Mouse (Mus musculus) midbrain, embryonic 16.5 days (tissue): ENCODE results near the gene Slc24a3. TPM values are rescaled to one million over a fixed set of nuclear protein-coding genes. Genes with fewer than 3 reads are reported as not detected.
A peak's percentile ranks its signal among the peaks of the same experiment; 100 is the strongest.

Source experiments
- ATAC-seq: fragments of 200-750 bp; cut with Nextera tagmentation; 2 replicates; pipeline ENCODE4 v1.8.0; 2017; ENCODE audit warnings: moderate TSS enrichment
- H3K27ac ChIP-seq: fragments of 300-500 bp; sonication (generic); 2 replicates; pipeline ENCODE4 v1.5.1; 2014; ENCODE audit warnings: mild to moderate bottlenecking, low read length, mixed read lengths
- H3K27me3 ChIP-seq: fragments of 300-500 bp; sonication (generic); 2 replicates; pipeline ENCODE4 v1.6.1; 2014; ENCODE audit warnings: low read depth, low read length, mixed read lengths; ENCODE audit not compliant: control insufficient read depth, insufficient read depth
- H3K36me3 ChIP-seq: fragments of 300-500 bp; sonication (generic); 2 replicates; pipeline ENCODE4 v1.6.1; 2014; ENCODE audit warnings: mild to moderate bottlenecking, low read length, moderate library complexity, mixed read lengths; ENCODE audit not compliant: control insufficient read depth, insufficient read depth
- H3K4me1 ChIP-seq: fragments of 300-500 bp; sonication (generic); 2 replicates; pipeline ENCODE4 v1.6.1; 2014; ENCODE audit warnings: mild to moderate bottlenecking, low read length, mixed read lengths; ENCODE audit not compliant: control insufficient read depth, insufficient read depth
- H3K4me2 ChIP-seq: fragments of 300-500 bp; sonication (generic); 2 replicates; pipeline ENCODE4 v1.6.1; 2014; ENCODE audit warnings: mild to moderate bottlenecking, low read length, mixed read lengths
- H3K4me3 ChIP-seq: fragments of 300-500 bp; sonication (generic); 2 replicates; pipeline ENCODE4 v1.5.1; 2014; ENCODE audit warnings: low read depth, mild to moderate bottlenecking, low read length, moderate library complexity, mixed read lengths
- H3K9ac ChIP-seq: fragments of 300-500 bp; sonication (generic); 2 replicates; pipeline ENCODE4 v1.6.1; 2014; ENCODE audit warnings: low read depth, low read length, mixed read lengths
- H3K9me3 ChIP-seq: fragments of 300-500 bp; sonication (generic); replicated peaks from 2 replicates; pipeline ENCODE4 v1.6.1; 2014; ENCODE audit warnings: mild to moderate bottlenecking, low read length, mixed read lengths; ENCODE audit not compliant: control insufficient read depth, poor library complexity, severe bottlenecking
- WGBS: fragments of 180-500 bp; shearing (Covaris S2); extraction: QIAGEN DNeasy Blood & Tissue Kit; methylation state at CpG from one replicate; pipeline ENCODE4 v1.1.7; 2014; 5-methylcytosine and 5-hydroxymethylcytosine counted together
- polyA plus RNA-seq: library from polyadenylated mRNA; unstranded; fragments of >200 nt; fragmentation: Nextera tagmentation; extraction: Ambion mirVana; gene quantifications from 2 replicates; pipeline ENCODE4 v1.2.1, GENCODE M21; 2015

Gene Slc24a3
- polyA plus RNA-seq, 1 experiment from 2014 or later, result 18.7 TPM

DNA sequence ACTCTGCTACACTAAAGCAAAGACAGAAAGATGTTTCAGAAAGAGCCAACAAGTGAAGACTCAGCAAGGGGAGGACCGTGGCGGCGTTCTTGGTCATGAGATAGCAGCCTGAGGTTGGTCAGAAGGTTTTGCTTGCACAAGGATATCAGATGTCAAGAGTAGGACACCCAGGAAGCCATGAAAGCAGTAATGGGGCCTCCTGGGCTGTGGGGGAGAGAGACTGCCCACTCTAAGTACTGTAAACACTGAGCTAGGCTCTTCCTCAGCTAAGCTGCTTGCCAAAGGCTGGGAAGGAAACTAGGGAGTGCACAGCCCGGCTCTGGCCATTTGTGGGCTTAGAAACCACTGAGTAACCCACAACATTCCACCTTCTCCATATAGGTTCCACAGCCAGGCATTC, 348.4 kb downstream of the Slc24a3 start:
- Histone ChIP-seq H3K9ac (no peak overlapping the region), H3K27me3 (no peaks in the 10 kb centered on the region), H3K9me3 (no peaks in the 10 kb centered on the region), H3K27ac (no peak overlapping the region), H3K4me3 (no peak overlapping the region), H3K36me3 (no peaks in the 10 kb centered on the region), H3K4me1 (no peaks in the 10 kb centered on the region), H3K4me2 (no peak overlapping the region)
- WGBS, result 91% methylated on average over 4 of the region's 4 CpGs
- ATAC-seq, result no peak

DNA sequence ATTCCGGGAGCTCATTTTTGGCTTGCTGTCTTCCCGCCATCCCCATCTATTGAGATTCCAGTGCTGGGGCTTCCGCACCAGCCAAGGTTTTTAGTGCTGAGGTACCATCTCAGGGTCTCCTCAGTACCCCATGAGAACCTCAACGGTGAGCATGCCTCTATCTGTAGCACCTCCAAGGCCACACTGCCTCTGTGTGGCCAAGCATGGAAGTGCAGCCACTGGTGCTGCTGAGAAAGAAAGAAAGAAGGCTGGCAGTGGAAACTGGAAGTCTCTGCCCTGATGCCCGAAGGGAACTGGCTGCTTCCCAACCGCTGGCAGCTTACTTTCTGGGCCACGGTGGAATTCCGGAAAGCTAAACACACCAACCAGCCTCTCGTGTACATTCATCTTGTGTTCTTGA, 349.8 kb downstream of the Slc24a3 start:
- no peak for ATAC-seq
- 49% methylated on average over 9 of the region's 9 CpGs for WGBS
- Histone ChIP-seq H3K9me3 (no peaks in the 10 kb centered on the region), H3K4me1 (0 out of 2 replicates have a peak, but pooled peaks cover 2% of the 10 kb centered on the region), H3K9ac (no peak overlapping the region), H3K27me3 (no peaks in the 10 kb centered on the region), H3K27ac (no peak overlapping the region), H3K4me2 (no peak overlapping the region), H3K36me3 (no peaks in the 10 kb centered on the region), H3K4me3 (no peak overlapping the region)

GRCm38 (mm10) chr2:145522017-145522416, 354.5 kb downstream of the Slc24a3 start:
- WGBS, result 48% methylated on average over 3 of the region's 3 CpGs
- H3K4me3 ChIP-seq, result no peak overlapping the region
- H3K4me2 ChIP-seq, result no peak overlapping the region
- no peaks in the 10 kb centered on the region for H3K27me3 ChIP-seq
- H3K9me3 ChIP-seq, result no peaks in the 10 kb centered on the region
- 0 out of 2 replicates have a peak, but pooled peaks cover 2% of the 10 kb centered on the region for H3K4me1 ChIP-seq
- no peak overlapping the region for H3K27ac ChIP-seq
- ATAC-seq, result 0 out of 2 replicates have a peak, but pooled peaks have one; percentile 44
- H3K9ac ChIP-seq, result no peak overlapping the region
- H3K36me3 ChIP-seq, result no peaks in the 10 kb centered on the region

DNA sequence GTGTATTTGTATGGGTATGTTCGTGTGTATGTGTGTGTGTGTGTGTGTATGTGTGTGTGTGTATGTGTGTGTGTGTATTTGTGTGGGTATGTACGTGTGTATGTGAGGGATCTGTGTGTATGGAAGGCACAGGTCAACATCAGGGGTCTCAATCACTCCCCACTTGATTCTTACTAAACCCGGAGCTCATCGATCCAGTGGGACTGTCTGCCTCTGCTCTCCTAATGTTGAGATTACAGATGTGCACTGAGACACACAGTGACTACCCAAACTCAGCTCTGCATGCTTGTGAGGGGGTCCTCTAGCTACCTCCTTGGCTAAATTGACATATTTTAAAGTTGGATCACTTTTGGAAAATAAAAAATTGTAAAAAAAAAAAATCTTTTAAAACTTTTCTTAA, 355.8 kb downstream of the Slc24a3 start:
- no peak for ATAC-seq
- no peaks in the 10 kb centered on the region for H3K27me3 ChIP-seq

DNA sequence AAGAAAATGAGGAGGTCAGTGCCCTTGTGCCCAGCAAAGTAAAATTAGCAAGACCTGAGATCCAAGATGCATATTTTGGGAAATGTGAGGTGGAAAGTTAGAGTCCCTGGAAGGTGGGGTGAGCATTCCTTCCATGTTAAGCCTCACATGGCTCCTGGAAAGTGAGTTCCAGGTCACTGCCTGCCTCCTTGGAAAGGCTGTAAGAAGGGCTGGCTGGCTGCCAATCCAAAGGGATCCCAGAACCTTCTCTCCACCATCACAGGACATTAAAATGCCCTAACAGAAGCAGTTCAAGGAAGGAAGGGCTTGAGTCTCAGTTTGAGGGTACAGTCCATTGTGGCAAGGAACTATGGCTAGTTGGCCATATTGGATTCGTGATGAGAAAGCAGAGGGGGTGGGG, 359.6 kb downstream of the Slc24a3 start:
- H3K27ac ChIP-seq, result no peak overlapping the region
- ATAC-seq, result no peak
- WGBS, result 100% methylated on average over 1 of the region's 1 CpGs

More for the DNA sequence above, 355.8 kb downstream of the Slc24a3 start:
- 88% methylated on average over 4 of the region's 4 CpGs for WGBS
- no peaks in the 10 kb centered on the region for H3K36me3 ChIP-seq
- no peak overlapping the region for H3K9ac ChIP-seq
- no peak overlapping the region for H3K4me3 ChIP-seq
- H3K9me3 ChIP-seq, result no peaks in the 10 kb centered on the region
- H3K4me1 ChIP-seq, result 0 out of 2 replicates have a peak, but pooled peaks cover 2% of the 10 kb centered on the region
- H3K4me2 ChIP-seq, result no peak overlapping the region
- H3K27ac ChIP-seq, result no peak overlapping the region

GRCm38 (mm10) chr2:145530941-145531353, 363.4 kb downstream of the Slc24a3 start:
- no peaks in the 10 kb centered on the region; the same call in 1 of the 2 replicates for H3K36me3 ChIP-seq
- H3K4me2 ChIP-seq, result no peak overlapping the region
- H3K27ac ChIP-seq, result 0 out of 2 replicates have a peak overlapping the region, but pooled peaks have one; percentile 37
- whole genome bisulfite sequencing, result 68% methylated on average over 4 of the region's 4 CpGs
- H3K27me3 ChIP-seq, result no peaks in the 10 kb centered on the region
- no peak overlapping the region for H3K9ac ChIP-seq
- H3K9me3 ChIP-seq, result no peaks in the 10 kb centered on the region
- no peaks in the 10 kb centered on the region for H3K4me1 ChIP-seq
- no peak for ATAC-seq
- H3K4me3 ChIP-seq, result no peak overlapping the region

More for the DNA sequence above, 359.6 kb downstream of the Slc24a3 start:
- H3K4me1 ChIP-seq, result no peaks in the 10 kb centered on the region
- H3K9ac ChIP-seq, result no peak overlapping the region
- H3K4me3 ChIP-seq, result no peak overlapping the region
- H3K36me3 ChIP-seq, result no peaks in the 10 kb centered on the region
- H3K9me3 ChIP-seq, result no peaks in the 10 kb centered on the region
- H3K4me2 ChIP-seq, result no peak overlapping the region
- no peaks in the 10 kb centered on the region for H3K27me3 ChIP-seq

DNA sequence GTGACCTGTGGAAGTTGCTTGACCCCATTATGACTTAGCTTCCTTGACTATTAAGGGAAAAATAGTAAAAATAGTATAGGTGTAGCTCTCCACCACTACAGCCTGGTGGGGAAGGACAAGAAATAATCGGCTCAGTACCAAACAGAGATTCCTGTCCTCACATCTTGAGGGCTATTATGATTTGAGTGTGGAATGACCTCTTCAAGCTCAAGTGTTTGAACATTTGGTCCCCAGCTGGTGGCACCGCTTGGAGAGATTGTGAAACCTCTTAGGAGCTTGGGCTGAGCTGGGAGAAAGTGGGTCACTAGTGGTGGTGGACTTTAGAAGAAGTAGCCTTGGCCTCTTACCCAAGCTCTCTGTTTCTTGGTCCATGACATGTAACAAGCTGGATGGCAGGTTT, 365.5 kb downstream of the Slc24a3 start:
- no peaks in the 10 kb centered on the region; the same call in 1 of the 2 replicates for H3K36me3 ChIP-seq
- WGBS, result 97% methylated on average over 2 of the region's 2 CpGs

GRCm38 (mm10) chr2:145535307-145535706, 367.8 kb downstream of the Slc24a3 start:
- Histone ChIP-seq H3K4me3 (no peak overlapping the region), H3K36me3 (no peaks in the 10 kb centered on the region; the same call in 1 of the 2 replicates), H3K27me3 (no peaks in the 10 kb centered on the region), H3K4me1 (no peaks in the 10 kb centered on the region), H3K9ac (no peak overlapping the region), H3K9me3 (no peaks in the 10 kb centered on the region), H3K4me2 (no peak overlapping the region), H3K27ac (no peak overlapping the region)
- ATAC-seq, result no peak
- 90% methylated on average over 4 of the region's 4 CpGs for WGBS

More for the DNA sequence above, 365.5 kb downstream of the Slc24a3 start:
- H3K27me3 ChIP-seq, result no peaks in the 10 kb centered on the region
- no peaks in the 10 kb centered on the region for H3K4me1 ChIP-seq
- no peak for ATAC-seq
- no peak overlapping the region for H3K27ac ChIP-seq
- no peaks in the 10 kb centered on the region for H3K9me3 ChIP-seq
- H3K9ac ChIP-seq, result no peak overlapping the region
- no peak overlapping the region for H3K4me3 ChIP-seq
- H3K4me2 ChIP-seq, result no peak overlapping the region

GRCm38 (mm10) chr2:145535774-145536173, 368.2 kb downstream of the Slc24a3 start:
- no peak overlapping the region for H3K9ac ChIP-seq
- no peaks in the 10 kb centered on the region for H3K4me1 ChIP-seq
- no peaks in the 10 kb centered on the region for H3K9me3 ChIP-seq
- H3K36me3 ChIP-seq, result no peaks in the 10 kb centered on the region; the same call in 1 of the 2 replicates
- ATAC-seq, result no peak
- WGBS, result 95% methylated on average over 4 of the region's 4 CpGs
- no peak overlapping the region for H3K4me2 ChIP-seq
- H3K27ac ChIP-seq, result no peak overlapping the region
- no peaks in the 10 kb centered on the region for H3K27me3 ChIP-seq
- H3K4me3 ChIP-seq, result no peak overlapping the region
